Mouse (Mus musculus): Measurements from ENCODE around the gene Mtfp1. TPM values are rescaled to one million over a fixed set of nuclear protein-coding genes. Genes with fewer than 3 reads are reported as not detected.
"Not testable (repeated sequence)": the region's sequence is repeated elsewhere in the genome, so short reads cannot be mapped to it uniquely, and the experiment has no call there.

Gene Mtfp1
- polyA plus RNA-seq (2016; fragmentation: Nextera tagmentation; extraction: Ambion mirVana): 4.5 and 5.6 TPM in 2 replicates

GRCm38 (mm10) chr11:4095171-4096053, at the start of gene Mtfp1:
Mtfp1 (minus strand) TSS chr11:4095445.
- Histone ChIP-seq H3K27ac (no peak within 1 kb of the TSS), H3K9me3 (no peaks in the 10 kb centered on the region), H3K9ac (peak within 1 kb of the TSS; percentile 75; the same call in 1 of the 2 replicates), H3K4me1 (peaks cover 26% of the 10 kb centered on the region), H3K4me2 (replicated peaks) (peak within 1 kb of the TSS; percentile 90), H3K27me3 (replicated peaks) (no peaks in the 10 kb centered on the region), H3K36me3 (0 out of 2 replicates have a peak, but pooled peaks cover 2% of the 10 kb centered on the region), H3K4me3 (peak within 1 kb of the TSS; percentile 46)
- no peak for ATAC-seq (ENCODE audit: low FRiP score, low read depth)
- WGBS: 11% methylated on average over 34 of the region's 34 CpGs

DNA sequence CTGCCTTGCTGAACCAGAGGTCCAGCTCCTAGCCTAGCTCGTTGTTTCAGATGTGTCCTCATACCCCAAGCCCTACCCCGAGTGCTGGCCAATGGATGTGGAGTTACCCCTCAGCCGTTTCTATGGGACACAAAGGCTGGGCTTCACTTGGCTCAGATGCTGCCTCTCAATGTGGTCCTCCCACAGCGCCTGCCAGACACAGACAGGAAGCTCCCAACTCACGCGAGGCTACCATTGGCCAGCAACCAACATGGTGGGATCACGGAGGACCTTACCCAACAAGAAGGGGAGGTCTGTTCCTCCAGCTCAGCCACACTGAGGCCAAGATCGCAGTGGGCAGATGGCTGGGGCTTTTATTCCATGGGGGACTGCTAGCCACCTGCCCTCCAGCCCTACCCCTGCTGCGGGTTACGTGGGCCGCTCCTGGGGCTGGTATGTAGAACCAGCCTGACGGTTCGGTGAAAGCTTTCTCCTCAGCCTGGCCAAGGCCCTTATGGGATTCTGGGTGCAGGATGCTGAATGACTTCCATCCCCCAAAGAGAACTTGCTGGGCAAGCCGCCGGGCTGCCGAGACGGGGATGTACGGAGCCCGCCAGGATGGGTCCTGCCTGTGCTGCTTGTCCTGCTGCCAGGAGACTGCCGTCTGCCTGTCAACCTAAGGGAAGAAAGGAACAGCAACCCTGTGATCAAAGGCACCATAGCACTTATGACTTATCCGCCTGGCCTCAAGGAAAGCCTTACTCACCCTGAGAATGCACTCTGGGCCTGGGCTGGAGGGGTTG, 48.2 kb upstream of the Mtfp1 start:
- no peak overlapping the region for H3K9ac ChIP-seq
- peaks cover 55% of the 10 kb centered on the region for H3K36me3 ChIP-seq
- no peak for ATAC-seq (ENCODE audit: low FRiP score, low read depth)
- H3K4me2 ChIP-seq (replicated peaks): no peak overlapping the region
- WGBS: 92% methylated on average over 21 of the region's 21 CpGs
- H3K4me3 ChIP-seq: no peak overlapping the region
- no peaks in the 10 kb centered on the region for H3K27me3 ChIP-seq (replicated peaks)
- no peaks in the 10 kb centered on the region for H3K9me3 ChIP-seq
- H3K4me1 ChIP-seq: no peaks in the 10 kb centered on the region
- no peak overlapping the region for H3K27ac ChIP-seq

- Histone ChIP-seq H3K36me3 (peaks cover 59% of the 10 kb centered on the region), H3K4me3 (no peak overlapping the region), H3K4me1 (no peaks in the 10 kb centered on the region), H3K27ac (no peak overlapping the region), H3K9ac (no peak overlapping the region), H3K27me3 (replicated peaks) (no peaks in the 10 kb centered on the region), H3K9me3 (no peaks in the 10 kb centered on the region), H3K4me2 (replicated peaks) (no peak overlapping the region)
- WGBS: 89% methylated on average over 4 of the region's 4 CpGs
- ATAC-seq (ENCODE audit: low FRiP score, low read depth): no peak
Observed at GRCm38 (mm10) chr11:4142352-4142751, 47.1 kb upstream of the Mtfp1 start.

DNA sequence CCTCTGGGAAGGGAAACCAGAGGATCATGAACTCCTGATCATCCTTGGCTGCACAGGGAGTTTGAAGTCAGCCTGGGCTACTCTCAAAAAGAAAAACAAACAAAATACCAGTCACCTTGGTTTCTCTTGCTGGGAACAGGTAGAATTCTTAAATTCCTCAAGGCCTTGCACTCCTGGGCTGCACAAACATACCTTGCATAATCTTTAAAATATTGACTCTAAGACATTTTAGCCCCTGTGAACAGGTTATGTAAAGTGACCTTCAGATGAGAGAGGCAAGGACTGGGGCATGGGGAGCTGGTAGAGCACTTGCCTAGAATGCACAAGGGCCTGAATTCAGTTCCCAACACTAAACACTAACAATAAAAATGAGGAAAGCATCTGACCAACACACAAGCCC, 46.3 kb upstream of the Mtfp1 start:
- ATAC-seq (ENCODE audit: low FRiP score, low read depth): no peak
- H3K4me1 ChIP-seq: peaks cover 6% of the 10 kb centered on the region
- H3K4me2 ChIP-seq (replicated peaks): no peak overlapping the region
- no peak overlapping the region for H3K4me3 ChIP-seq
- H3K27me3 ChIP-seq (replicated peaks): no peaks in the 10 kb centered on the region
- H3K9me3 ChIP-seq: no peaks in the 10 kb centered on the region
- H3K27ac ChIP-seq: no peak overlapping the region
- no peak overlapping the region for H3K9ac ChIP-seq
- H3K36me3 ChIP-seq: peaks cover 68% of the 10 kb centered on the region

DNA sequence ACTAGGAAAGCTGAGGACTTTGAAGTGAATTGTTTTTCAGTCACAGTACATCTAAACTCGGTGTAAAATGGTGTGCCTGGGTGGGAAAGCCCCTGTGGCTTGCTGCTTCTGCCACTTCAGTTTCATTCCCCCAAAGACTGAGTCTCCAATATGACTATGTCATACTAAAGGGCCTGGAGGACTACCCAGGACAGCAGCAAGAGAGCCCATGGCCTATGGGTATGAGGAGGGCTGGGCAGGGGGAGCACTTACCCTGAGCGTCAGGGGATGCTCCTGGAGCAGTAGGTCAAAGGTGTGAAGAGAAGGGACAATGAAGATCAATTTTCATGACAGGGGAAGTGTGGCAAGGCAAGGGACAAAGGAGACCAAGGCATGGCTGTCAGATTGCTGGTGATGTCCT, 43.7 kb upstream of the Mtfp1 start:
- Histone ChIP-seq H3K36me3 (peaks cover 61% of the 10 kb centered on the region), H3K27me3 (replicated peaks) (no peaks in the 10 kb centered on the region)
- 45% methylated on average over 2 of the region's 2 CpGs for WGBS

DNA sequence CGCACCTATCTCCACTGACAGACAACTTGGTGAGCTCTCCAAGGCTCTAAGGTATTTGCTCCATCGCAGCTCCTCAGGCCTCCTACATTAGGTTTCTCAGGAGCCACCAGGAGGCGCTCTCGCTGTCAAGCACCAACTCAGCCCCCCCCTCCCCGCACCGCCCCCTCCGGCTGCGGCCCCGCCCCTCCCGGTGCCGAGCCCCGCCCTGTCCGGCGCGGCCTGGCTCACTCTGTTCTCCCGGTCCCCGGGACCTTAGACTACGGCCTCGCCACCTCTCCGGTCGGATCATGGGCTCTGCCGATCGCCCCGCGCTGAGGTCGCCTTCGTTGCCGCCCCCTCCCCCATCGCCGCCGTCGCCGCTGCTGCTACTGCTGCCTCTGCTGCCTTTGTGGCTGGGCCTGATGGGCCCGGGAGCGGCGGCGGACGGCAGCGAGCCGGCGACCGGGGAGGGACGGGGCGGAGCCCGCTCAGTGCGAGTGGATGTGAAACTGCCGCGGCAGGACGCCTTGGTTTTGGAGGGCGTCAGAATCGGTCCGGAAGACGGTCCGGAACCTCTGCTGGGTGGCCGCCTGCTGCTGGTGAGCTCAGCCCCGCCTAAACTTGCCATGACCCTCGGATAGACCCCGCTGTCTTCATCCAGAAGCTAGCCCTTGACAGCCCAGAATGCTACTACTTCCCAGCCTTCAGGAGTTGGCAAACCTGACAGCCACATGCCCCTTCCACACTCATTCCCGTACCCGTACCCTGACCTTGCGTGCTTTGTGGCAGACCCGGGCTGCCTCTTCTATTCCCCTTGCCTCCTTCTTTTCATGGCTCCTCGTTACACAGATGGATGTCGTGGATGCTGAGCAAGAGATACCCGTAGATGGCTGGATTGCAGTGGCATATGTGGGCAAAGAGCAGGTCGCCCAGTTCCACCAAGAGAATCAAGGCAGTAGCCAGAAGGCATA, 40.0 kb upstream of the Mtfp1 start, which contains the start of gene Rnf215:
Gene Rnf215 (plus strand): TSS at position 217 of the 950 bp plus-strand sequence.
- Histone ChIP-seq H3K9ac (peak within 1 kb of the TSS; percentile 94), H3K4me3 (peak within 1 kb of the TSS; percentile 74), H3K4me1 (peaks cover 16% of the 10 kb centered on the region), H3K4me2 (replicated peaks) (peak within 1 kb of the TSS; percentile 82), H3K27ac (peak within 1 kb of the TSS; percentile 32), H3K27me3 (replicated peaks) (no peaks in the 10 kb centered on the region), H3K36me3 (peaks cover 26% of the 10 kb centered on the region), H3K9me3 (no peaks in the 10 kb centered on the region)
- ATAC-seq (ENCODE audit: low FRiP score, low read depth): peak; percentile 89
- 2% methylated on average over 64 of the region's 66 CpGs for WGBS

More for the DNA sequence above, 43.7 kb upstream of the Mtfp1 start:
- no peak overlapping the region for H3K4me2 ChIP-seq (replicated peaks)
- 0 out of 2 replicates have a peak overlapping the region, but pooled peaks have one; percentile 3 for H3K9ac ChIP-seq
- peaks cover 16% of the 10 kb centered on the region for H3K4me1 ChIP-seq
- H3K4me3 ChIP-seq: no peak overlapping the region
- H3K27ac ChIP-seq: no peak overlapping the region
- H3K9me3 ChIP-seq: no peaks in the 10 kb centered on the region
- ATAC-seq (ENCODE audit: low FRiP score, low read depth): no peak

- Histone ChIP-seq H3K4me2 (replicated peaks) (no peak overlapping the region), H3K36me3 (peaks cover 18% of the 10 kb centered on the region; the same call in 1 of the 2 replicates), H3K9ac (no peak overlapping the region), H3K27ac (no peak overlapping the region), H3K9me3 (no peaks in the 10 kb centered on the region), H3K4me3 (no peak overlapping the region), H3K4me1 (peaks cover 16% of the 10 kb centered on the region), H3K27me3 (replicated peaks) (no peaks in the 10 kb centered on the region)
- no peak for ATAC-seq (ENCODE audit: low FRiP score, low read depth)
- 59% methylated on average over 6 of the region's 6 CpGs for WGBS
Observed at GRCm38 (mm10) chr11:4134400-4134799, 39.2 kb upstream of the Mtfp1 start.

DNA sequence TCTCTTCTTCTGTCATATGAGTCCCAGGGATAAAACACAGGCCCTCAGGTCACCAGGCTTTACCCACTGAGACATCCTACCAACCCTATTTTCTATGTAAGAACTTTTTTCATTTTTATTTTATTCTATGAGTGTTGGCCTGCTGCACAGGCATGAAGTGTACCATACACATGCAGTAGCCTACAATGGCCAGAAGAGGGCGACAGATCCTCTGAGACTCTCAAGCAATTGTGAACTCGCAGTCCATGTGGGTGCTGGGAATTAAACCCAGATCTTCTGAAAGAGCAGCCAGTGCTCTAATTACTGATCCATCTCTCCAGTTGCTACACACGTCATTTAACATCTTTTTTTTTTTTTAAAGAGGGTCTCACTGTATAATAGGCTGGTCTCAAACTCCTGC, 38.2 kb upstream of the Mtfp1 start:
- ATAC-seq (ENCODE audit: low FRiP score, low read depth): no peak
- Histone ChIP-seq H3K9ac (no peak overlapping the region), H3K9me3 (no peaks in the 10 kb centered on the region), H3K27ac (no peak overlapping the region), H3K4me3 (no peak overlapping the region), H3K27me3 (replicated peaks) (no peaks in the 10 kb centered on the region), H3K36me3 (0 out of 2 replicates have a peak, but pooled peaks cover 13% of the 10 kb centered on the region), H3K4me1 (peaks cover 16% of the 10 kb centered on the region), H3K4me2 (replicated peaks) (no peak overlapping the region)
- WGBS: 63% methylated on average over 3 of the region's 3 CpGs

DNA sequence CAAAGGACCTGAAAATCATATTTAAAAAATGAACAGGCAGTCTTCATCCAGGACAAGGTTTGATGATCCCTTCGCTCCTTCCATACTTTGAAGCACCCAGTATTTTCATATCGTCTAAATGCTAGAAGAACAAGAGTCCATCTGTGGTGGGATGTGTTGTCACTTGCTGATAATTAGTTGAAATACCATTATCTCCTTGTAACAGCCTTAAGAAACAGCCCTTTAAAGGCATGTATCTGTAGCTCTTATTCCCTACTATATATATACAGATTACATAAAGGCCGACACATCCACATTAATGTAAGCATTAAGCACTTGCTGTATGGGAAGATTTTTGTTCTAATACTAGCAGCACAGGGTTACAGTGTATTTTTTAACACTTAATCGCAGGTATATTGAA, 33.2 kb upstream of the Mtfp1 start:
- not testable (repeated sequence) for ATAC-seq (ENCODE audit: low FRiP score, low read depth); H3K4me2 ChIP-seq (replicated peaks); H3K27ac ChIP-seq; H3K4me1 ChIP-seq; H3K4me3 ChIP-seq; H3K36me3 ChIP-seq; H3K27me3 ChIP-seq (replicated peaks); H3K9ac ChIP-seq
- WGBS: 97% methylated on average over 4 of the region's 4 CpGs
- 0 out of 2 replicates have a peak, but pooled peaks cover 10% of the 10 kb centered on the region for H3K9me3 ChIP-seq

DNA sequence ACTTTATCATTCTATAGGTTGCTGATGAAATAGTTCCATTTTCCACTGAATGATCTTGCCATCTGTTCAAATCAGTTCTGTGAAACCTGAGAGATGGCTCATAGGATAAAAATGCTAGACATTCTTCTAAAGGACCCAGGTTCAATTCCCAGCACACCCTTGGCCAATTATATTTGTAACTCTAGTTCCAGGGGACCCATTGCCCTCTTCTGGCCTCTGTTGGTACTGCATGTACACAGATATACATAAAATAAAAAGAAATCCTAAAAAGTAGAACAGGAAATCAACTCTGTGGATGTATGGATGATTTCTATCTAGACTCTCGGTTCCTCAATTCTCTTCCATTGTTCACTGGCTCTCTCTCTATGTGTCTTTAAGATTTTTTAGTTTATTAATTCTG, 31.8 kb upstream of the Mtfp1 start:
- Histone ChIP-seq H3K27me3 (replicated peaks) (no peaks in the 10 kb centered on the region), H3K9me3 (0 out of 2 replicates have a peak, but pooled peaks cover 10% of the 10 kb centered on the region), H3K36me3 (no peaks in the 10 kb centered on the region), H3K4me1 (no peaks in the 10 kb centered on the region), H3K27ac (no peak overlapping the region), H3K4me3 (no peak overlapping the region), H3K4me2 (replicated peaks) (no peak overlapping the region), H3K9ac (no peak overlapping the region)
- WGBS: 89% methylated on average over 1 of the region's 1 CpGs
- no peak for ATAC-seq (ENCODE audit: low FRiP score, low read depth)

DNA sequence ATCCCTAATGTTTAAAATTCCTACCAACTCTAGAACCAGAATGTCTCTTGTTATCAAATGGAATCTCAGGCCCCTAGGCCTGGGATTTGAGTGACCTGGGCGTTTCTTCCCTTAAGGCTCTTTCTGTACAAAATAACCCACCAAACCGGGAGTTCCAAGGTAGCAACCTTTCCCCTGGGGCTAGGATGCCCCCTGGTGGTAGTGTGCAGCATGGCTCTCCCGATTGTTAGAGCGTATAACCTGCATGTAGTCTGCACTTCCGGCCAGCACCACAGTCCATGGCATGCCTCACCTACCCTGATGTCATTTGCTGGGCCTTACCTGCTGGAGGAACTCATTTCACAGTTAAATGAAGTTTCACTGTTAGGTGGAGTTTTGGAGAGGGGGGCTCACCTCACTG, 28.7 kb upstream of the Mtfp1 start:
- Histone ChIP-seq H3K27me3 (replicated peaks) (no peaks in the 10 kb centered on the region; the same call in 1 of the 2 replicates), H3K4me3 (no peak overlapping the region), H3K27ac (no peak overlapping the region), H3K36me3 (no peaks in the 10 kb centered on the region), H3K4me2 (replicated peaks) (no peak overlapping the region), H3K9ac (no peak overlapping the region), H3K4me1 (no peaks in the 10 kb centered on the region), H3K9me3 (0 out of 2 replicates have a peak, but pooled peaks cover 10% of the 10 kb centered on the region)
- no peak for ATAC-seq (ENCODE audit: low FRiP score, low read depth)
- WGBS: 53% methylated on average over 5 of the region's 5 CpGs

All from neural tube, embryonic 12.5 days (tissue).